Mouse (Mus musculus): ENCODE measurements around the gene Slc22a21. TPM values are rescaled to one million over a fixed set of nuclear protein-coding genes. Genes with fewer than 3 reads are reported as not detected.
"Not testable (repeated sequence)": the region's sequence is repeated elsewhere in the genome, so short reads cannot be mapped to it uniquely, and the experiment has no call there.

Slc22a21 gene
- polyA plus RNA-seq, 1 experiment from 2014 or later, result 4.7 TPM

DNA sequence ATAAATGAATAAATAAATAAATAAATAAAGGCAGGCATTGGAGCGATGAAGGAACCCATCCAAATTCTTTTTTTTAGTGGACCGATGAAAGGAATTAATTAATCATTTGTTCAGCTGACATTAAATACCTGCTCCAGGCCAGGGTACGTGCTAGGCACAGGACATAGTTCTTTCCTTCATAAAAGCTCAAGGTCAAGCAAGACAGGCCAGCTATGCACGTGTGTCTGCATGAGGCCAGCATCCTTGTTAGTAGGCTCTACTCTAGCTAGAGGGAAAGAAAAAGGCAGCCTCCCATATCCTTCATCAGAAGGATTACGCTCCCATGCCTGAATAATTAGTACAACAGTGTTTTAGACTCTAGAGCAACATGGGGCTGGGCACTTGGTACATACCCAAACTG, 32.8 kb upstream of the Slc22a21 start:
- Histone ChIP-seq H3K27me3 (replicated peaks) (no peaks in the 10 kb centered on the region), H3K4me3 (replicated peaks) (no peak overlapping the region), H3K9ac (replicated peaks) (no peak overlapping the region), H3K4me2 (no peak overlapping the region), H3K27ac (replicated peaks) (no peak overlapping the region), H3K9me3 (replicated peaks) (no peaks in the 10 kb centered on the region), H3K4me1 (no peaks in the 10 kb centered on the region), H3K36me3 (no peaks in the 10 kb centered on the region)
- WGBS, result 88% methylated on average over 5 of the region's 5 CpGs
- ATAC-seq (ENCODE audit: low FRiP score), result no peak

DNA sequence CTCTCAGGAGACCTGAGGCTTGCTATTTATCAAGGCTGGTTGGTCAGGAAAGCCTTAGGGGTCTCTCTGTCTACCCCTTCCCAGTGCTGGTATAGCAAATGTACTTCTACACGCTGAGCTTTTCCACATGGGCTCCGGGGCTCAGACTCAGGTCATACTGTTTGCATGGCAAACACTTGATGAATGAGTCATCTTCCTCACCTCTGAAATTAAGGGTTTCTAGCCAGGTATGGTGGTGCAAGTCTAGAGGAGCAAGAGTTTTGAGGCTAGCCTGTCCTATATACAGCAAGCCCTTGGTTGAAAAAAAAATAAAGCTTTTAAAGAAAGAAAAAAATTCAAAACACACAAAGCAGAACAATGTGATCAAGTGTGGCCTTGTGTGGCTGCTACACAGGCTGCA, 31.1 kb upstream of the Slc22a21 start:
- WGBS, result 96% methylated on average over 2 of the region's 2 CpGs
- Histone ChIP-seq H3K9ac (replicated peaks) (no peak overlapping the region), H3K4me2 (no peak overlapping the region), H3K27me3 (replicated peaks) (no peaks in the 10 kb centered on the region), H3K4me1 (no peaks in the 10 kb centered on the region; the same call in 1 of the 2 replicates), H3K4me3 (replicated peaks) (no peak overlapping the region), H3K27ac (replicated peaks) (no peak overlapping the region), H3K36me3 (no peaks in the 10 kb centered on the region), H3K9me3 (replicated peaks) (no peaks in the 10 kb centered on the region)
- no peak for ATAC-seq (ENCODE audit: low FRiP score)

DNA sequence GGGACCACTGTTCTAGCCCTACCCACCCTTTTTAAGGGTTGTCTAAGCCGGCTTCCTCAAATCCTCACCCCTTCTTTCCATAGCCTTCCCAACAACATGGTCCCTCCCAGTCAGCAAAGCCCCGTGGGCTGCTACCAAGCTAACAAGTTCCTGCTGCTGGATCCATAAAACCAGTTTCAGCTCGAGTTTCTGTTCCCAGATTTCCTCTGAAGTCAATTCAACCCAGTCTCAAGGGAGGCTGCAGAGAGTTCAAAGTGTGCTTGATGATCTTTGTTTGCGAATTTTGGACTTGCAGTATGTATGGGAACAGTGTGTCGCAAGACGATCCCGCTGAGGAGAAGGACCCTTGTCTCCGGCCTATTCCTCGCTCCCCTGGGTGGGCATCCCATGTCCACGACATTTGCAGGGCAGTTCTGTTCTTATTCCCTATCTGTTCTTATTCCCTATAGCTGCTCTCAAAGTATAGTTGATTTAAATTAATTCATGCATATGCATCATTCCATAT, 28.3 kb upstream of the Slc22a21 start:
- Histone ChIP-seq H3K4me1 (no peaks in the 10 kb centered on the region; the same call in 1 of the 2 replicates), H3K27ac (replicated peaks) (no peak overlapping the region), H3K4me2 (no peak overlapping the region), H3K9me3 (replicated peaks) (no peaks in the 10 kb centered on the region), H3K4me3 (replicated peaks) (no peak overlapping the region), H3K27me3 (replicated peaks) (no peaks in the 10 kb centered on the region), H3K36me3 (no peaks in the 10 kb centered on the region), H3K9ac (replicated peaks) (no peak overlapping the region)
- WGBS, result 73% methylated on average over 10 of the region's 10 CpGs
- no peak for ATAC-seq (ENCODE audit: low FRiP score)

DNA sequence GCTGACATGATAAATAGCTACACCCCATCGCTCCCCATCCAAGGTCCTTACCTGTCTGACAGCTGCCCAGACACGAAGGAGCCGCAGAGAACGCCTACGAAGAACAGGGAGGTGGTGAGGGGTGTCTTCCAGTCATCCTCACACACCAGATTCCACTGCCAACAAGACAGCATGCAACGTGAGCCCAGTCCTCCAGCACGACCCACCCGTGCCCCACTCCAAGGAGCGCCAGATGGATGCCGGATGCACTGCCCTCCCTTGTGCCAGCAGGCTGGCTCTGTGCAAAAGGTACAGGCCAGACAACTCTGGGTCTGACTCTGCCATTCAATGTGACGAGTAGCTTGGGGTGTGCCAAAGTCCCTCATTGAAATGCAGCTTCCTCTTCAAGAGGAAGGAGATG, 27.6 kb upstream of the Slc22a21 start:
- Histone ChIP-seq H3K9ac (replicated peaks) (no peak overlapping the region), H3K4me3 (replicated peaks) (no peak overlapping the region), H3K4me2 (no peak overlapping the region), H3K27ac (replicated peaks) (no peak overlapping the region), H3K9me3 (replicated peaks) (no peaks in the 10 kb centered on the region), H3K4me1 (no peaks in the 10 kb centered on the region; the same call in 1 of the 2 replicates), H3K36me3 (no peaks in the 10 kb centered on the region), H3K27me3 (replicated peaks) (no peaks in the 10 kb centered on the region)
- ATAC-seq (ENCODE audit: low FRiP score), result no peak
- 86% methylated on average over 11 of the region's 11 CpGs for WGBS

DNA sequence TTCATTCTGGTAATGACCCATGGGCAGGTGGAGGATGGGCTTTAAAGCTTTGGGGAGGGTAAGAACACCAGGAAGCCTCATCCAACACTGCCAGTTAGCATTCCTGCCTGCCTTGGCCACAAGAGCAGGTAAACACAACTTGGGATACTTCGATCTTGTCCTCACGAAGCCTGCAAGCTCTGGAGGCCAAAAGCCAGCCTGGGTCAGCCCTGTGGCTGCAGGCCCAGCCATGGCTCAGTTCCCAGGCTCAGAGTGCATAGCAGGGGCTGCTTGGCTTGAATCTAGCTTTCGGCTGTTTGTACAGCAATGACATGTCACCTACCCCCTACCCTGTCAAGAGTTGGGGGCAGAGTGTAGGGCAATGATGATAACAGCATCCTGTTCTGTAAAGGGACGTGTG, 26.8 kb upstream of the Slc22a21 start:
- Histone ChIP-seq H3K27me3 (replicated peaks) (no peaks in the 10 kb centered on the region), H3K4me1 (no peaks in the 10 kb centered on the region; the same call in 1 of the 2 replicates), H3K4me3 (replicated peaks) (no peak overlapping the region), H3K4me2 (no peak overlapping the region), H3K36me3 (no peaks in the 10 kb centered on the region), H3K9me3 (replicated peaks) (no peaks in the 10 kb centered on the region), H3K27ac (replicated peaks) (no peak overlapping the region), H3K9ac (replicated peaks) (no peak overlapping the region)
- no peak for ATAC-seq (ENCODE audit: low FRiP score)
- WGBS, result 70% methylated on average over 4 of the region's 4 CpGs

DNA sequence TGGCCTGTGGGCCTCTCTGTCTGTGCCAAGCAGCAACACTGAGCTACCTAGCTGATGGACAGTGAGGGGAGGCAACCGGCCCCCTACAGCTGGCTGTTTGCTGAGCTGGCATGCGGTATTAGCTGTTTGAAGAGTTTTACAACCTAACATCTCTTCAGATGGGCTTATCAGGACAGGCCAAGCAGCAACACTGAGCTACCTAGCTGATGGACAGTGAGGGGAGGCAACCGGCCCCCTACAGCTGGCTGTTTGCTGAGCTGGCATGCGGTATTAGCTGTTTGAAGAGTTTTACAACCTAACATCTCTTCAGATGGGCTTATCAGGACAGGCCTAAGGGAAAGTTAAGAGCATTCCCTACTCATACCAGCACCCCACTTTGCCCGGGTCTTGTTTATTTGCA, 26.2 kb upstream of the Slc22a21 start:
- H3K36me3 ChIP-seq; H3K9me3 ChIP-seq (replicated peaks); H3K4me2 ChIP-seq; ATAC-seq (ENCODE audit: low FRiP score); H3K4me1 ChIP-seq; H3K27me3 ChIP-seq (replicated peaks); H3K27ac ChIP-seq (replicated peaks); H3K9ac ChIP-seq (replicated peaks); H3K4me3 ChIP-seq (replicated peaks): not testable (repeated sequence)
- WGBS, result 26% methylated on average over 5 of the region's 5 CpGs

DNA sequence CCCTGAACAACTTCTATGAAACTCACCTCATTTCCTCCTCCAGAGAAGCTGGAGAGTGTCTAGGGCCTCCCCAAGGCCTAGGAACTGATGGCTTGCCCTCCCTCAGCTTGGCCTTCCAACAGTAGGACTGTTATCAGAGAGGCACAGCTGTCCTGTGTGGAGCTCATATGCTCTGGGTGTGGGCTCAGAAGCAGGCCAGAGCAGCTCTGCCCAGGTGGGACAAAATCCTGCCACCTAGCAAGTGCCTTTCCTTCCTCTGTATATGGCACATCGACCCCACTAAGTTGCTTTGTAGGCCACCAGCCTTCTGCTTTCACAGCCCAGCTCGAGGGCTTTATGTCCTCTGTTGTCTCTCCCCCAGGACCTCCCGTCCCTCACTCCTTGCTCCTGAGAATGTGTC, 24.6 kb upstream of the Slc22a21 start:
- H3K4me1 ChIP-seq, result no peaks in the 10 kb centered on the region; the same call in 1 of the 2 replicates
- no peaks in the 10 kb centered on the region for H3K9me3 ChIP-seq (replicated peaks)
- H3K4me3 ChIP-seq (replicated peaks), result no peak overlapping the region
- ATAC-seq (ENCODE audit: low FRiP score), result no peak
- no peaks in the 10 kb centered on the region for H3K27me3 ChIP-seq (replicated peaks)
- H3K27ac ChIP-seq (replicated peaks), result no peak overlapping the region
- H3K36me3 ChIP-seq, result no peaks in the 10 kb centered on the region
- 75% methylated on average over 3 of the region's 3 CpGs for WGBS
- H3K4me2 ChIP-seq, result no peak overlapping the region
- H3K9ac ChIP-seq (replicated peaks), result no peak overlapping the region

DNA sequence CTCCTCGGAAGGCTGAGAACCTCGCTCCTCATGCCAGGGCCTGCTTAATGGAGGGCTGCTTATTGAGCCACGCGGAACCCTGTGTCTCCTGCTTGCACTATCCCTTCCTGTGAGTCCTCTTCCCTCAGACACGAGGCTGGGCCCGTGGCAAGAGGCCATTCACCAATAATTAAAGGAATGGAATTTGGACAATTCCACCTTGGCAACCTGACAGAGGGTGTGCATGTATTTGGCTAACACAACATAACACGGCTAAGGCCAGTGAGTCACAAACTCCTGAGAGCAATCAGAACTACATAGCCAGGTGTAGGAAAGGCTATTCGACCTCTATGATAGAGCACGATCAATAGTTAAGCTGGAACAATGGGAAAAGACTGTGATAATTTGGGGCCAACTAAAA, 24.1 kb upstream of the Slc22a21 start:
- Histone ChIP-seq H3K4me3 (replicated peaks) (no peak overlapping the region), H3K36me3 (no peaks in the 10 kb centered on the region), H3K4me1 (no peaks in the 10 kb centered on the region; the same call in 1 of the 2 replicates), H3K9me3 (replicated peaks) (no peaks in the 10 kb centered on the region), H3K4me2 (no peak overlapping the region), H3K27ac (replicated peaks) (no peak overlapping the region), H3K9ac (replicated peaks) (no peak overlapping the region), H3K27me3 (replicated peaks) (no peaks in the 10 kb centered on the region)
- 73% methylated on average over 9 of the region's 9 CpGs for WGBS
- no peak for ATAC-seq (ENCODE audit: low FRiP score)

DNA sequence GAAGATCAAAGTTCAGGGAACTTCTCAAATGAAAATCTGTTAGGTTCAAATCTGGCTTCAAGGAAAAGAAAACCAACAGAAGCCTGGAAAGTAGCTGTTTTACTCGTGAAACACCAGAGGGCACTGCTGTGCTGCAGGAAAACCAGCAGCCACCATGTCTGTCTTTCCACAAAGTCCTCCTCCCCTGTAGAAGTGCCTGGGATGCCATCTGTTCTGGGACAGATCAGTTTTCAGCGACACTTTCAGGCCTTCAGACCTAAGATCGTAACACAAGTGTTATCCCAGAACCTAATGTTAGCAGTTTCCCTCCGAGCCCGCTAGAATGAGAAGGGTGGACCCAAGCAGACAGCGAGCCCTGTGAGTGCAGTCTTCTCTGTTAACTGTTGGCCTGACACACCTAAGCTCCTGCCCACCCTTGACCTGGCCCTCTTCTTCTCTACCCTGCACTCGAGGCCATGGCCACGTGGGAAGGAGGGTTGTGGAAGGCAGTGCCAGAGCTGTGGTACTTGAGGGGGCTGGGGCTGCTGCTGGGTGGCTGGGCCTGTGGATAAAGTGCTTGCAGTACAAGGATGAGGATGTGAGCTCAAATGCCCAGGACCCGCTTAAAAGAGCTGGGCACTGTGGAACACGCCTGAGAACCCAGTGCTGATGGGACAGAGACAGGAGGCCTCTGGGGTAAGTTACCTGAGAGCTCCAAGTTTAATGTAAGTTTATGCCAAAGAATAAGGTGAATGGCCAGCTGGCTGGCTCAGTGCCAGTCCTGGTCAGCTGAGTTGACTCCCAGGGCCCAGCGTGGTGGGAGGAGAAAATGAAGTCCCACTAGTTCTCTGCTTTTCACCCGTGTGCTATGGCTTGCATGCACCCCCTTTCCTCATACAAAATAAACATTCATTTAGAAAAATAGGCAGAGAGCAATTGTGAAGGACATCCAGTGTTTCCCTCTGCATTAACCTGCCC, 22.9 kb upstream of the Slc22a21 start:
- H3K27ac ChIP-seq (replicated peaks); H3K9ac ChIP-seq (replicated peaks); H3K9me3 ChIP-seq (replicated peaks); H3K4me3 ChIP-seq (replicated peaks); H3K36me3 ChIP-seq; ATAC-seq (ENCODE audit: low FRiP score); H3K27me3 ChIP-seq (replicated peaks); H3K4me1 ChIP-seq; H3K4me2 ChIP-seq: not testable (repeated sequence)
- 49% methylated on average over 12 of the region's 12 CpGs for WGBS

DNA sequence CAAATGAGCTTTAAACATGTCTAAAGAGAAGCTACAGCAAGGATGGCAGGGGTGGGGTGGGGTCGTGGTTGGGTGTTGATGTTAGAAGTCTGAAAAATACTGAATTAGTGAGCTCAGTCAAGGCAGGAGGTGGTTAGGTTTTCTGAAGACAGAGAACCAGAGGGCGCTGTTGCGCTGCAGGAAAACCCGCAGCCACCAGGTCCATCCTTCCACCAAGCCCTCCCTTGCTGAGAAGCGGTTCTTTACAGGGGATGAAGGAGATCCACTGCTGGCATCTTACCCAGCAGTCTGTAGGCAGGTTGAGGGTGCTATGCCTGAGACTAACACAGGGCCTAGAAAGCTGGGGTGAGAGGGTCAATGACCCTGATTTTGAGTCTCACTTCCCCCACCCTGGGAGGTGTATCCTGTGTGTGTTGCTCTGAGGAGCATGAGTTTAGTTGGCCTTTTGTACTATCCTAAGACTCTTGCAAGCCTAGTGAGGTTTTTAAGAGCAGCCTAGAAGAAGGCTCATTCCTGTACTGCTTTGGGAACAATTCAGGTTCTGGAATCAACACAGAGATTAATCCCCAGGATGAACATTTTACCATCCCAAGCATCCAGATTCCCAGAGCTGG, 22.1 kb upstream of the Slc22a21 start:
- ATAC-seq (ENCODE audit: low FRiP score), result no peak
- Histone ChIP-seq H3K27ac (replicated peaks) (0 out of 2 replicates have a peak overlapping the region, but pooled peaks have one; percentile 2), H3K4me2 (no peak overlapping the region), H3K27me3 (replicated peaks) (no peaks in the 10 kb centered on the region), H3K9ac (replicated peaks) (no peak overlapping the region), H3K9me3 (replicated peaks) (no peaks in the 10 kb centered on the region), H3K4me3 (replicated peaks) (no peak overlapping the region), H3K36me3 (no peaks in the 10 kb centered on the region), H3K4me1 (no peaks in the 10 kb centered on the region; the same call in 1 of the 2 replicates)
- 5% methylated on average over 5 of the region's 5 CpGs for WGBS

DNA sequence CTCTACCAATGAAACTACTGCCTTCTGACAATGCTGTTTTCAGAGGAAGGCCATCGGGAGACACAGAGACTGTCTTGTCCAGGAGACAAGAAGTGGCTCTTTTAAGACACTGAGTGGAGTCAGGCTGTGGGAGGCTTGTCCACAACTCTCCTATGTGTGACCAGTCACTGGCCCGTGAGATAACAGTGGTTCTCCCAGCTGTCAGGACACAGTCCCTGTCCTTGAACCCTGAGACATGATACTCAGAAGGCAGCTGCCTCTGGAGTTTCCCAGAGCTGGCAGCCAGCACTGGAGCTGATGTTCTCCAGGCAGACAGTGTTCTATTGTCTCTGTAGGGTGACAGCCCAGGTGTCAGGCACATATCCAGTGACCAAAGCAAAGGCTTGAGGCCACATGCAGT, 17.5 kb upstream of the Slc22a21 start:
- Histone ChIP-seq H3K4me1 (no peaks in the 10 kb centered on the region), H3K9me3 (replicated peaks) (no peaks in the 10 kb centered on the region), H3K27me3 (replicated peaks) (no peaks in the 10 kb centered on the region), H3K9ac (replicated peaks) (no peak overlapping the region), H3K4me3 (replicated peaks) (no peak overlapping the region), H3K4me2 (no peak overlapping the region), H3K36me3 (no peaks in the 10 kb centered on the region), H3K27ac (replicated peaks) (no peak overlapping the region)
- WGBS, result 85% methylated on average over 2 of the region's 2 CpGs
- no peak for ATAC-seq (ENCODE audit: low FRiP score)

DNA sequence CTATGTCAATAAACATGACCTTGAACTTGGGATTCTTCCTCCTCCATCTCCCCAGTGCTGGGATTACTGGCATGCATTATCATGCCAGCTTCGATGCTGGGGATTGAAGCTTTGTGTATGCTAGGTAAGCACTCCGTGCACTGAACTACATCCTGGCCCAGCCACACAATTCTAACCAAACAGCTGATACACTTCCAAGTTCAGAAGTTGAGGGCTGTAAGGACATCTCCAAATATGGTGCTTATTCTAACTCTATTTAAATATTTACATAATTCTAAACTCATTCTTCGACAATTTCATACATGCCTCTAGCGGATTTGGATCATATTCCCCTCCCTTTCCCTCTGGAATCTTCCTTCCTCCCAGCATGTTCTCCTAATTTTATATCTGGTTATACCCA, 12.1 kb upstream of the Slc22a21 start:
- Histone ChIP-seq H3K4me2 (no peak overlapping the region), H3K4me3 (replicated peaks) (no peak overlapping the region), H3K27ac (replicated peaks) (no peak overlapping the region), H3K4me1 (no peaks in the 10 kb centered on the region), H3K36me3 (no peaks in the 10 kb centered on the region), H3K9ac (replicated peaks) (no peak overlapping the region), H3K27me3 (replicated peaks) (no peaks in the 10 kb centered on the region), H3K9me3 (replicated peaks) (no peaks in the 10 kb centered on the region)
- WGBS, result 92% methylated on average over 4 of the region's 4 CpGs
- ATAC-seq (ENCODE audit: low FRiP score), result no peak
